Mouse (Mus musculus) mouse trophoblast stem cell (cell line): ENCODE results near the gene Efs.

Experiments
- in situ Hi-C, 2 experiments: fragments of 300-500 bp; cut with MseI, MboI; formaldehyde crosslinking; loops; 2 replicates in 1 of 2; 3 replicates in 1 of 2; pipeline ENCODE4 v1.15.1; 2025

Efs gene

GRCm38 (mm10) chr14:54874165-54874564, 51.8 kb downstream of the Efs start:
- in situ Hi-C loops: no loop called here

GRCm38 (mm10) chr14:54870861-54871260, 55.1 kb downstream of the Efs start, which contains the start of gene Homez:
TSS of gene Homez (minus strand) at chr14:54870961.
- in situ Hi-C loops: no loop called here

GRCm38 (mm10) chr14:54868026-54868425, 57.9 kb downstream of the Efs start:
- in situ Hi-C loops: no loop called here

GRCm38 (mm10) chr14:54866936-54867335, 59.0 kb downstream of the Efs start:
- in situ Hi-C loops: no loop called here
